Mouse (Mus musculus): ENCODE results near the gene Apob. TPM values are rescaled to one million over a fixed set of nuclear protein-coding genes. Genes with fewer than 3 reads are reported as not detected.

Apob gene
- under 1 TPM in 1 of 2 experiments, not detected in 1; 0.06 TPM for total RNA-seq (2021)
- long read RNA-seq, experiment 1, result 0 reads
- long read RNA-seq, experiment 2, result 0 reads

GRCm38 (mm10) chr12:7977466-7978189, at the start of gene Apob:
TSS of gene Apob (plus strand) at chr12:7977648.
- no peak for DNase-seq
- no peak for TF ChIP-seq CTCF (IDR thresholded peaks at IDR 0.05)
- intact Hi-C loops (cut with DNase I), result no loop called here

GRCm38 (mm10) chr12:7932405-7932920, 45.0 kb upstream of the Apob start:
- no peak overlapping the region for H3K4me3 ChIP-seq
- intact Hi-C loops (cut with DNase I), result no loop called here
- no peak overlapping the region for H3K27ac ChIP-seq
- DNase-seq, result no peak
- TF ChIP-seq CTCF (IDR thresholded peaks at IDR 0.05), result no peak

More at GRCm38 (mm10) chr12:7977466-7978189, at the start of gene Apob:
- H3K27ac ChIP-seq, result no peak within 1 kb of the TSS
- H3K4me3 ChIP-seq, result no peak within 1 kb of the TSS

GRCm38 (mm10) chr12:7950098-7950745, 27.2 kb upstream of the Apob start:
- Histone ChIP-seq H3K4me3 (no peak overlapping the region), H3K27ac (no peak overlapping the region)
- intact Hi-C loops (cut with DNase I), result no loop called here
- no peak for DNase-seq
- TF ChIP-seq CTCF (IDR thresholded peaks at IDR 0.05), result no peak

GRCm38 (mm10) chr12:7958851-7959250, 18.6 kb upstream of the Apob start:
- no peak overlapping the region for H3K4me3 ChIP-seq
- intact Hi-C loops (cut with DNase I), result no loop called here
- no peak for TF ChIP-seq CTCF (IDR thresholded peaks at IDR 0.05)
- no peak for DNase-seq
- H3K27ac ChIP-seq, result no peak overlapping the region

- no peak overlapping the region for H3K4me3 ChIP-seq
- intact Hi-C loops (cut with DNase I), result no loop called here
- no peak for TF ChIP-seq CTCF (IDR thresholded peaks at IDR 0.05)
Measured at GRCm38 (mm10) chr12:7959310-7959918, 18.0 kb upstream of the Apob start.

GRCm38 (mm10) chr12:7962314-7962927, 15.0 kb upstream of the Apob start:
- TF ChIP-seq CTCF (IDR thresholded peaks at IDR 0.05), result no peak
- Histone ChIP-seq H3K27ac (no peak overlapping the region), H3K4me3 (no peak overlapping the region)
- intact Hi-C loops (cut with DNase I), result no loop called here
- no peak for DNase-seq

More at GRCm38 (mm10) chr12:7959310-7959918, 18.0 kb upstream of the Apob start:
- DNase-seq, result no peak
- no peak overlapping the region for H3K27ac ChIP-seq

- no peak for DNase-seq
- intact Hi-C loops (cut with DNase I), result no loop called here
- H3K4me3 ChIP-seq, result no peak overlapping the region
- TF ChIP-seq CTCF (IDR thresholded peaks at IDR 0.05), result no peak
- H3K27ac ChIP-seq, result no peak overlapping the region
Measured at GRCm38 (mm10) chr12:7967221-7967620, 10.2 kb upstream of the Apob start.

- H3K27ac ChIP-seq, result no peak overlapping the region
Measured at GRCm38 (mm10) chr12:7970301-7970700, 7.1 kb upstream of the Apob start.

GRCm38 (mm10) chr12:7970817-7971216, 6.6 kb upstream of the Apob start:
- no peak for TF ChIP-seq CTCF (IDR thresholded peaks at IDR 0.05)
- Histone ChIP-seq H3K27ac (no peak overlapping the region), H3K4me3 (no peak overlapping the region)
- DNase-seq, result no peak
- intact Hi-C loops (cut with DNase I), result no loop called here

More at GRCm38 (mm10) chr12:7970301-7970700, 7.1 kb upstream of the Apob start:
- no peak for DNase-seq
- H3K4me3 ChIP-seq, result no peak overlapping the region
- intact Hi-C loops (cut with DNase I), result no loop called here
- TF ChIP-seq CTCF (IDR thresholded peaks at IDR 0.05), result no peak

GRCm38 (mm10) chr12:7971736-7972135, 5.7 kb upstream of the Apob start:
- intact Hi-C loops (cut with DNase I), result no loop called here
- Histone ChIP-seq H3K4me3 (no peak overlapping the region), H3K27ac (no peak overlapping the region)
- TF ChIP-seq CTCF (IDR thresholded peaks at IDR 0.05), result no peak
- DNase-seq, result no peak

- DNase-seq, result no peak
- intact Hi-C loops (cut with DNase I), result no loop called here
Measured at GRCm38 (mm10) chr12:7973773-7974322, 3.6 kb upstream of the Apob start.

GRCm38 (mm10) chr12:7978190-7978884, 889 bp downstream of the Apob start:
- Histone ChIP-seq H3K27ac (no peak overlapping the region), H3K4me3 (no peak overlapping the region)
- DNase-seq, result peak; percentile 48
- intact Hi-C loops (cut with DNase I), result no loop called here
- TF ChIP-seq CTCF (IDR thresholded peaks at IDR 0.05), result peak; percentile 92

More at GRCm38 (mm10) chr12:7973773-7974322, 3.6 kb upstream of the Apob start:
- Histone ChIP-seq H3K27ac (no peak overlapping the region), H3K4me3 (no peak overlapping the region)
- TF ChIP-seq CTCF (IDR thresholded peaks at IDR 0.05), result no peak
